Mouse (Mus musculus) kidney, adult 18-20 months (tissue): ENCODE results near the gene Lrrc45.

Experiments used
- DNase-seq: peaks from one replicate; pipeline ENCODE4 v3.0.0; 2021

Lrrc45 gene

DNA sequence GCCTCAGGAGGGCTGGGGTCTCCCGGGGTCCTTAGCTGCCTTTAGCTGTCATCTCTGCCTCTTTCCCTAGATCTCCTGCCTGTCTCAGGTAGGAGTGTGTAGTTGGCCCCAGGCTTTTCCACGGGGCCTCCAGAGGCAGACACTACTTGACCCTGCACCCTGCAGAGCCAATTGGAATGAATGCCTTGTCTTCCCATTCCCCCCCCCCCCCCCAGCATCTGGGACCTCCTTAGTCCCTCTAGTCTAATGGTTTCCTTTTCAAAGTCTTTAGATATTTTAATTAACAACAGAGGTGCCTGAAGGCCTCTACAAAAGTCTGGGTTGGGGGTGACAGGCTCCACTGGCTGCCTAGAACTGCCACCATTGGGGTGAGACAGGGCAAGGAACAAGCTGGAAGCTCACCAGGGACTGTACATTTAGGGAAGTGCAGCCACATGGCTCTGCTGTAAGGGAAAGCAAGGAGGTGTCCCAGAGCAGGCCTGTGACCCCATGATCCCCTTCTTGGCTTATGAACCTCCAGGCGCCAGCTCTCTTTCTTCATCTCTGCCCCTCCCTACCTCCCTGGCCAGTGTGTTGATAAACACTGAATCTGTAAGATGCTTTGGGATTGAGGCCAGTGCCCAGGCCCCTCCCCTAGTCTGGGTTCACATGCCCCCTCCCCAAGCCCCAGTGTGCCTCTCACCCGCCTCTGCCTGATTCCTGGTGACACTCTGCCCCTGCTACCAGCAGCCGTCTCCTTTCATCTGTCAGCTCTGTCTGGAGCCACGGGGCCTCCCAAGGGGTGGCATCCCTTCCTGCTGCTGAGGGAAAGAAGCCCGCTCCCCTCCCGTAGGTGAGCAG, 9.0 kb upstream of the Lrrc45 start:
- DNase-seq, result no peak

DNA sequence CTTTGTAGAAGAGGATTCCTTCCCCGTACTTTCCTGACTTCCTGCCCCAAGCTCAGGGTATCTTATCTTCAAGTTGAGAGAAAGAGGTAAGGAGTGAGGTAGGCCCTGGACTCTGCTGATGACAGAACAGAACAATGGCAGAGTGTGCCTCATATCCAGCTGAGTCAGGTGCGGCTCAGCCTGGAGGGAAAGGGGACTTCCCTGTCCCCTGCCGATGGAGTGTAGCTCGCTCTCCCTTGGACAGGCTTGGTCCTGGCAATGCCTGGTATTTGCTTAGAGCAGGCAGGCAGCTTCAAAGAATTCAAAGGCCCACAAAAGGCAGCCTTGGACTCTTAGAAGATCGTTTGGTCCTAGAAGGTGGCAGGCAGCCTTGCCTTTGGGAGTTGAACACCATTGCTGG, 7.6 kb upstream of the Lrrc45 start:
- no peak for DNase-seq

GRCm38 (mm10) chr11:120707225-120707624, 6.5 kb upstream of the Lrrc45 start:
- no peak for DNase-seq

DNA sequence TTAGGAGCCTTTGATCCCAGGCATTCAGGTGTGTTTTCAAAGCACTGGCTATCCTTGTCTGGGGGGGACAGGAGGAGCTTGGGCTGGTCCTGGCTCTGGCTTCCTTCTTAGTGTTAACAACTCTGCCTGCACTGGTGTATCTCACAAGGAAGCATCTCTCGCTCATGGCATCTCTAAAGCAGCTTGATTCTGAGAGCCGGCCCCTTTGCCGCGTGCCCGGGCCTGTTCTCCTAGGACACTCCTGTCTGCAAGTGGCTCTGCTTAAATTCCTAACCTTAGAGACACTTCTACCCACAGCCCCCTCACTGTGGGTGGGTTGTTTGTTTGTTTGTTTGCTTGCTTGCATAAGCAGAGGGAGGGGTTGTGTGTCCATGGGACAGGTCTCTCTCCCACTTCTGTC, 5.8 kb upstream of the Lrrc45 start:
- no peak for DNase-seq

DNA sequence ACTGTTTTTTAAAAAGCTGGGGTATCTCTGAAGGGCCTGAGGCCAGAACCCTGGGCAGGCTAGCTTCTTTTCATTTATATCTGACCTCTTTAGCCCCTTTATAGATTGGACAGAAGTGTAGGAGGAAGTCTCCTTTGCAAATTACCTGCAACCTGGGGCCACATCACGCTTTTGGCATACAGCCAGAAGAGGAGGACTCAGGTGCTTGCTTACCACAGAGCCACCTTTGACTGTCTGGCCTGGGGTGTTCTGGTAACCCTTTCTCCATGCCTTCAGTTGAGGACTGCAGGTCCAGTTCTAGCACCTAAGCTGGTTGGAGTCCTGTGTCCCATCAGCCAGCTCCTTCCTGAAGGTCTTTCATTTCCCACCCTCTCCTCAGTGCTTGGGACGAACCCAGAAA, 4.2 kb upstream of the Lrrc45 start:
- DNase-seq, result no peak

- no peak for DNase-seq
These were observed 3.1 kb upstream of the Lrrc45 start for GRCm38 (mm10) chr11:120710672-120711071.

GRCm38 (mm10) chr11:120711980-120712604, 1.6 kb upstream of the Lrrc45 start:
- no peak for DNase-seq

GRCm38 (mm10) chr11:120712771-120713568, 755 bp upstream of the Lrrc45 start:
- peak; percentile 64 for DNase-seq

GRCm38 (mm10) chr11:120714546-120714945, 821 bp downstream of the Lrrc45 start:
- no peak for DNase-seq

DNA sequence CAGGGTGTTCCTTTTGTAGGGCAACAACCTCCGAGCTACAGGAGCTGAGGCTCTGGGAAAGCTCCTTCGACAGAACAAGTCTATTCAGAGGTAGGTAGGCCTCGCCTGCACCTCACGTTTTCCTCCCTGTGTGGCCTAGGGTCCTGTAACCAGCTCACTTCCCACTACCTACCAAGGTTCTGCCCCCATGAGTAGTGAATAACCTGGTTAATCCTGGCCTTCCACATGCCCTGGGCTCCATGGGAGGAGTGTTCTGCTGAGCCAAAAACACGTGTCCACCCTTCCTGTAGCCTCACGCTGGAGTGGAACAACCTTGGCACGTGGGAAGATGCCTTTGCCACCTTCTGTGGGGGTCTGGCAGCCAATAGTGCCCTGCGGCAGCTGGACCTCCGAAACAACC, 1.4 kb downstream of the Lrrc45 start:
- no peak for DNase-seq

DNA sequence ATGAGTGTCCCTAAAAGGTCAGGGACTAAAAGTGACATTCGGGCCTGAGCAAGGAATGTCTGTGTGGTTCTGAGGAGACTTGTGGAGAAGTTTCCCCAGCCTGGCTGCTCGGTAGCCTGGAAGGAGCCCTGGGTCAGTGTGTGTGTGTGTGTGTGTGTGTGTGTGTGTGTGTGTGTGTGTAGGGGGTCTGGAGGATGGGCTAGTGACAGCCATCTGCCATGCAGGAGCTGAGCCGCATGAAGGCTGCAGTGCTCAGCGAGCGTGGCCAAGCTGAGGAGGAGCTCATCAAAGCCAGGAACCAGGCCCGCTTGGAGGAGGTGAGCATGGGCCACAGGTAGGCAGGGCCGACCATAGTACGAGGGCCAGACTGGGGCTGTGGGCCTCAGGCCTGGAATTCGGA, 5.5 kb downstream of the Lrrc45 start:
- no peak for DNase-seq

DNA sequence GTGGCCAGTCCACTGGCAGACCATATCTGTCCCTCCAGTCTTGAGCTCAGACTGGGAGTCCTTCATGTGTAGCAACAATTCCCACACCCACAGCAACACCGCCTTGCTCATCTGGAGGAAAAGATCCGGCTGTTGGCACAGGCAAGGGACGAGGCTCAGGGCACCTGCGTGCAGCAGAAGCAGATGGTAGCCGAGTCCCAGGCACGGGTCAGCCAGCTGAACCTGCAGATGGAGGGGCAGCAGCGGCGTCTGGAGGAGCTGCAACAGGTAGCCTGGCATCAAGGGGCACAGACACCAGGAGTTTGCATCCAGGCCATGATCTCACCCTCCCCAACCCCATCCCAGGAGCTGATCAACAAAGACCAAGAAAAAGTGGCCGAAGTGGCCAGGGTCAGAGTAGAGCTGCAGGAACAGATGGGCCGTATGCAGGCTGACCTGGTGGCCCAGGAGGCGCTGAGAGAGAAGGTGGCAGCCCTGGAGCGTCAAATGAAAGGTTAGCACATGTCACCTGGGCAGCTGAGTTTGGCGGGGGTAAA, 6.2 kb downstream of the Lrrc45 start:
- no peak for DNase-seq

DNA sequence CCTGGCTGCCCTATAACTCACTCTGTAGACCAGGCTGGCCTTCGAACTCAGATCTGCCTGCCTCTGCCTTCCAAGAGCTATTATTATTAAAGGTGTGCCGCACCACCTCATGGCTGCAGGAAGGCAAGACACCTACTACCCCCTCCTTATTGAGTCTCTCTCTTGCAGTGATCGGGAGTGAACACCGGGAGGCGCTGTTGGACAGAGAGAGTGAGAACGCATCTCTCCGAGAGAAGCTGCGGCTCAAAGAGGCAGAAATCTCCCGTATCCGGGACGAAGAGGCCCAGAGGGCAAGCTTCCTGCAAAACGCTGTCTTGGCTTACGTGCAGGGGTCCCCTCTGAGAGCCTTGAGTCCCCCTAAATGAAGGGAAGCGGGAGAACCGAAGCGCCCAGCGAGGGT, 6.7 kb downstream of the Lrrc45 start:
- peak; percentile 90 for DNase-seq

GRCm38 (mm10) chr11:120721124-120722066, 7.7 kb downstream of the Lrrc45 start, which contains the start of gene Rac3:
TSS of gene Rac3 (plus strand) at chr11:120721470.
- DNase-seq, result peak; percentile 70

DNA sequence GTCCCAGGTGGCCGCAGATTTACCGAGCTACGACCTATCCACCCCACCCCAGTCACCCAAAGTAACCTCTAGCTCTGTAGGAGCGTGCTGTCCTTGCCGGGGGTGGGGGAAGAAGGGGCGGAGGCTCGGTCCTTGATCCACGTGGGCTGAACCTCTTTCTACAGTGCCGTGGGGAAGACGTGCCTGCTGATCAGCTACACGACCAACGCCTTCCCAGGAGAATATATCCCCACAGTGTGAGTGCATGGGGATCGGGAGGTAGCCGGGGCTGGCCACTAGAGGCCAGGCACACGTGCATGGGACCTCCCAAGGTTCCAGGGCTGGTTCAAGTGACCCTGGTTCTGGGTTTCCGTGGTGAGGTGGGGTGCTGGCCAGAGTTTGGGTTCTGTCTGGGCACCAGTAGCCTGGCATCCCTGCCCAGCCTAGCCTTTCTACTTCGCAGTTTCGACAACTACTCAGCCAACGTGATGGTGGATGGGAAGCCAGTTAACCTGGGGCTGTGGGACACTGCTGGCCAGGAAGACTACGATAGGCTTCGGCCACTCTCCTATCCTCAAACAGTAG, 8.4 kb downstream of the Lrrc45 start:
- DNase-seq, result peak; percentile 48

GRCm38 (mm10) chr11:120722761-120723382, 9.1 kb downstream of the Lrrc45 start:
- DNase-seq, result peak; percentile 59

DNA sequence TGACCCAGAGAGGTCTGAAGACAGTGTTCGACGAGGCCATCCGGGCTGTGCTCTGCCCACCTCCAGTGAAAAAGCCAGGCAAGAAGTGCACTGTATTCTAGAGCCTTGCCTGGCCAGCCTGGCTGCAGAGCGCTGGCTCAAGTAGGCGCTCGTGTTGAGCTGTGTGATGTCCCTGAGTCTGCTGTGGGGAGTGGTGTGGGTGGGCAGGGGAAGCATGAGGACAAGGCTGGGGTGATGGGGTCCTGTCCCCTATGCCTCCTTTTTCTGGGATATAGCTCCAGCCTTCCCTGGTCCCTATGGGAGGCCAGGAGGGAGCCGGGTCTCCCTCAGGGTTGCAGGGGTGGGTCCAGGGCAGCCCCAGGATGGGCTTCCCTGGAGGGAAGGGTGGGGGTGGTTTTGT, 9.8 kb downstream of the Lrrc45 start:
- DNase-seq, result no peak

- no peak for DNase-seq
These were observed 12.8 kb downstream of the Lrrc45 start for GRCm38 (mm10) chr11:120726243-120727168.

GRCm38 (mm10) chr11:120727169-120727527, 13.4 kb downstream of the Lrrc45 start, which contains the start of gene Dcxr:
TSS of gene Dcxr (minus strand) at chr11:120727281.
- peak; percentile 93 for DNase-seq

- DNase-seq, result no peak
These were observed 13.8 kb downstream of the Lrrc45 start for GRCm38 (mm10) chr11:120727564-120727963.
